Mouse (Mus musculus): Measurements from ENCODE around the gene Ehbp1.

Gene Ehbp1

GRCm38 (mm10) chr11:22089346-22089745 is 252.7 kb downstream of the Ehbp1 start:
- in situ Hi-C loops (cut with MboI, MseI), result no loop called here

- in situ Hi-C loops (cut with MboI, MseI), result no loop called here
These were observed 278.7 kb downstream of the Ehbp1 start for GRCm38 (mm10) chr11:22063352-22063751.

GRCm38 (mm10) chr11:22061660-22062059 is 280.4 kb downstream of the Ehbp1 start:
- in situ Hi-C loops (cut with MboI, MseI), result no loop called here

GRCm38 (mm10) chr11:22057538-22057937 is 284.6 kb downstream of the Ehbp1 start:
- in situ Hi-C loops (cut with MboI, MseI), result no loop called here

- in situ Hi-C loops (cut with MboI, MseI), result no loop called here
These were observed 286.2 kb downstream of the Ehbp1 start for GRCm38 (mm10) chr11:22055908-22056307.

- in situ Hi-C loops (cut with MboI, MseI), result no loop called here
These were observed 288.9 kb downstream of the Ehbp1 start for GRCm38 (mm10) chr11:22053034-22053668.

GRCm38 (mm10) chr11:22050864-22051263 is 291.2 kb downstream of the Ehbp1 start:
- in situ Hi-C loops (cut with MboI, MseI), result no loop called here

- in situ Hi-C loops (cut with MboI, MseI), result no loop called here
These were observed 302.2 kb downstream of the Ehbp1 start for GRCm38 (mm10) chr11:22039854-22040426.

- in situ Hi-C loops (cut with MboI, MseI), result no loop called here
These were observed 307.5 kb downstream of the Ehbp1 start for GRCm38 (mm10) chr11:22034564-22035105.

- in situ Hi-C loops (cut with MboI, MseI), result no loop called here
These were observed 308.5 kb downstream of the Ehbp1 start for GRCm38 (mm10) chr11:22033582-22033981.

GRCm38 (mm10) chr11:22020602-22021001 is 321.5 kb downstream of the Ehbp1 start:
- in situ Hi-C loops (cut with MboI, MseI), result no loop called here

GRCm38 (mm10) chr11:22017444-22017843 is 324.6 kb downstream of the Ehbp1 start:
- in situ Hi-C loops (cut with MboI, MseI), result no loop called here

- in situ Hi-C loops (cut with MboI, MseI), result no loop called here
These were observed 325.8 kb downstream of the Ehbp1 start for GRCm38 (mm10) chr11:22016341-22016740.

GRCm38 (mm10) chr11:22008817-22009216 is 333.3 kb downstream of the Ehbp1 start:
- in situ Hi-C loops (cut with MboI, MseI), result no loop called here

GRCm38 (mm10) chr11:22008129-22008596 is 333.9 kb downstream of the Ehbp1 start:
- in situ Hi-C loops (cut with MboI, MseI), result no loop called here

GRCm38 (mm10) chr11:22007781-22008110 is 334.3 kb downstream of the Ehbp1 start:
- in situ Hi-C loops (cut with MboI, MseI), result no loop called here

- in situ Hi-C loops (cut with MboI, MseI), result no loop called here
These were observed 334.9 kb downstream of the Ehbp1 start for GRCm38 (mm10) chr11:22007088-22007780.

- in situ Hi-C loops (cut with MboI, MseI), result no loop called here
These were observed 335.5 kb downstream of the Ehbp1 start for GRCm38 (mm10) chr11:22006471-22007087.

- in situ Hi-C loops (cut with MboI, MseI), result no loop called here
These were observed 336.7 kb downstream of the Ehbp1 start for GRCm38 (mm10) chr11:22005281-22005870.

- in situ Hi-C loops (cut with MboI, MseI), result no loop called here
These were observed 337.7 kb downstream of the Ehbp1 start for GRCm38 (mm10) chr11:22004331-22004841.

- in situ Hi-C loops (cut with MboI, MseI), result no loop called here
These were observed 338.6 kb downstream of the Ehbp1 start for GRCm38 (mm10) chr11:22003341-22003981.
